Mouse (Mus musculus) liver, embryonic 14.5 days (tissue): ENCODE data around the gene Relt.

Experiments
- CTCF ChIP-seq: IDR thresholded peaks from 2 replicates; pipeline ENCODE4 v1.5.1; 2016; ENCODE audit warnings: antibody characterized with exemption, low read depth, control low read depth
- EP300 ChIP-seq: IDR thresholded peaks from 2 replicates; pipeline ENCODE4 v1.6.1; 2016; ENCODE audit warnings: antibody characterized with exemption, low read depth

GRCm38 (mm10) chr7:100875822-100876221 lies 12.6 kb upstream of the Relt start:
- TF ChIP-seq EP300 (no peak), CTCF (no peak)
